Mouse (Mus musculus) layer of hippocampus, postnatal 25 days (tissue): Measurements from ENCODE around the gene Lrrc7. TPM values are rescaled to one million over a fixed set of nuclear protein-coding genes. Genes with fewer than 3 reads are reported as not detected.
"Not testable (repeated sequence)": the region's sequence is repeated elsewhere in the genome, so short reads cannot be mapped to it uniquely, and the experiment has no call there.

Source experiments
- DNase-seq, 2 experiments: peaks; one replicate each; pipeline ENCODE4 v3.0.0; 2022; ENCODE audit warnings: mixed read lengths in 2 of 2, low spot score in 1 of 2; ENCODE audit errors: extremely low spot score in 1 of 2
- total RNA-seq, 2 experiments: library from RNA; stranded (reverse); gene quantifications; 2 replicates each; pipeline ENCODE4 v1.2.3; 2021

Gene Lrrc7
- total RNA-seq, 2 experiments from 2014 or later, result 101 to 138 TPM

- DNase-seq, result no peak
These were observed 386.9 kb downstream of the Lrrc7 start for GRCm38 (mm10) chr3:158174880-158175735.

- DNase-seq, result no peak
These were observed 392.8 kb downstream of the Lrrc7 start for GRCm38 (mm10) chr3:158169180-158169579.

GRCm38 (mm10) chr3:158168454-158168853 lies 393.6 kb downstream of the Lrrc7 start:
- no peak for DNase-seq

GRCm38 (mm10) chr3:158165004-158165403 lies 397.0 kb downstream of the Lrrc7 start:
- DNase-seq, result no peak

GRCm38 (mm10) chr3:158164452-158164851 lies 397.6 kb downstream of the Lrrc7 start:
- DNase-seq, result no peak

- DNase-seq, result no peak
These were observed 398.9 kb downstream of the Lrrc7 start for GRCm38 (mm10) chr3:158163127-158163526.

GRCm38 (mm10) chr3:158161924-158162490 lies 400.0 kb downstream of the Lrrc7 start:
- DNase-seq, result no peak

GRCm38 (mm10) chr3:158155515-158156286 lies 406.3 kb downstream of the Lrrc7 start:
- DNase-seq, result no peak

GRCm38 (mm10) chr3:158154134-158154533 lies 407.9 kb downstream of the Lrrc7 start:
- no peak for DNase-seq

- no peak for DNase-seq
These were observed 413.0 kb downstream of the Lrrc7 start for GRCm38 (mm10) chr3:158148998-158149397.

GRCm38 (mm10) chr3:158140629-158141028 lies 421.4 kb downstream of the Lrrc7 start:
- no peak for DNase-seq

- no peak for DNase-seq
These were observed 424.2 kb downstream of the Lrrc7 start for GRCm38 (mm10) chr3:158137796-158138195.

GRCm38 (mm10) chr3:158131672-158132071 lies 430.3 kb downstream of the Lrrc7 start:
- DNase-seq, result no peak

- DNase-seq, result no peak
These were observed 430.8 kb downstream of the Lrrc7 start for GRCm38 (mm10) chr3:158131233-158131632.

GRCm38 (mm10) chr3:158122899-158123298 lies 439.1 kb downstream of the Lrrc7 start:
- DNase-seq, result no peak

- no peak for DNase-seq
These were observed 456.8 kb downstream of the Lrrc7 start for GRCm38 (mm10) chr3:158105260-158105659.

GRCm38 (mm10) chr3:158103467-158103866 lies 458.6 kb downstream of the Lrrc7 start:
- no peak for DNase-seq

GRCm38 (mm10) chr3:158102530-158102929 lies 459.5 kb downstream of the Lrrc7 start:
- not testable (repeated sequence) for DNase-seq

- DNase-seq, result not testable (repeated sequence)
These were observed 460.0 kb downstream of the Lrrc7 start for GRCm38 (mm10) chr3:158102043-158102442.

- no peak for DNase-seq
These were observed 468.1 kb downstream of the Lrrc7 start for GRCm38 (mm10) chr3:158093919-158094318.

GRCm38 (mm10) chr3:158091601-158092000 lies 470.4 kb downstream of the Lrrc7 start:
- peak in 1 of 2 experiments; percentile 53 for DNase-seq
